Mouse (Mus musculus): ENCODE measurements around the gene Cbx8. TPM values are rescaled to one million over a fixed set of nuclear protein-coding genes. Genes with fewer than 3 reads are reported as not detected.
A peak's percentile ranks its signal among the peaks of the same experiment; 100 is the strongest.

The Cbx8 gene
- polyA plus RNA-seq, 1 experiment from 2014 or later: 10.7 TPM

DNA sequence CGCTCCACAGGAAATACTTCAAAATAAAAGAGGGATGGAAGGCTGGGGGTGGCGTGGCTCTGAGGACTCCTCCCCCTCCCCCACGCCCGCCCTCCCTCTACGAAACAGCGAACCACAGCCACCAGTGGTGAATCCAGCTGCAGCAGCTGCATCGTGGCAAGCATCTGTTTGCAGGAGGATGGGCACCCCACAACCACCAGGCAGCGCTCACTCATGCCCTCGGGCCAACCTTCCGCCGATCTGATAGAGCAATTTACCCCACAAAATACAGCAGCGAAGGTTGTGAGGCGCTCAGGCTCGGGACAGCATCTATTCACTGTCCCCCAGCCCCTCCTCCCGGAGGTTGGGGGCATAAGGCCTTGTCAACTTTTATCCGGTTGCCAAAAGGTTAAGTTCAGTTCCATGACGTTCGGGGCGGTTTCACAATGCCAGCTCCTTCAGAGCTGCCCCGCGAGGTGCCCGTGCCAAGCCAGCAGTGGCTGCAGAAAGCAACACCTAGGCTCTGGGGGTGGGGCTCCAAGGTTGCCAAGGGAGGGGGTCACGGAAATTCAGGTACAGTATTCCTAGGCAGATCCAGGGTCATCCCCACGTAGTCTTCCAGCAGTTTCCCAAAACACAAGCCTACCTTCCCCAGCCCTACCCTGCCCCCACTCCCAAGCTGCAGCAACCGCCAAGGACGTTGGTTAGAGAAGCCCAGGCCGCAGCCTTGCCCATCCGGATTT, 43.1 kb upstream of the Cbx8 start:
- Histone ChIP-seq H3K4me3 (peak overlapping the region; percentile 81), H3K36me3 (peaks cover 29% of the 10 kb centered on the region), H3K4me1 (peaks cover 80% of the 10 kb centered on the region), H3K9me3 (no peaks in the 10 kb centered on the region), H3K4me2 (peak overlapping the region; percentile 88), H3K27me3 (peaks cover 63% of the 10 kb centered on the region), H3K9ac (peak overlapping the region; percentile 94), H3K27ac (peak overlapping the region; percentile 98)
- ATAC-seq (ENCODE audit: insufficient number of reproducible peaks, insufficient read depth, low FRiP score, low TSS enrichment, low read depth): no peak
- 3% methylated on average over 28 of the region's 28 CpGs for WGBS

DNA sequence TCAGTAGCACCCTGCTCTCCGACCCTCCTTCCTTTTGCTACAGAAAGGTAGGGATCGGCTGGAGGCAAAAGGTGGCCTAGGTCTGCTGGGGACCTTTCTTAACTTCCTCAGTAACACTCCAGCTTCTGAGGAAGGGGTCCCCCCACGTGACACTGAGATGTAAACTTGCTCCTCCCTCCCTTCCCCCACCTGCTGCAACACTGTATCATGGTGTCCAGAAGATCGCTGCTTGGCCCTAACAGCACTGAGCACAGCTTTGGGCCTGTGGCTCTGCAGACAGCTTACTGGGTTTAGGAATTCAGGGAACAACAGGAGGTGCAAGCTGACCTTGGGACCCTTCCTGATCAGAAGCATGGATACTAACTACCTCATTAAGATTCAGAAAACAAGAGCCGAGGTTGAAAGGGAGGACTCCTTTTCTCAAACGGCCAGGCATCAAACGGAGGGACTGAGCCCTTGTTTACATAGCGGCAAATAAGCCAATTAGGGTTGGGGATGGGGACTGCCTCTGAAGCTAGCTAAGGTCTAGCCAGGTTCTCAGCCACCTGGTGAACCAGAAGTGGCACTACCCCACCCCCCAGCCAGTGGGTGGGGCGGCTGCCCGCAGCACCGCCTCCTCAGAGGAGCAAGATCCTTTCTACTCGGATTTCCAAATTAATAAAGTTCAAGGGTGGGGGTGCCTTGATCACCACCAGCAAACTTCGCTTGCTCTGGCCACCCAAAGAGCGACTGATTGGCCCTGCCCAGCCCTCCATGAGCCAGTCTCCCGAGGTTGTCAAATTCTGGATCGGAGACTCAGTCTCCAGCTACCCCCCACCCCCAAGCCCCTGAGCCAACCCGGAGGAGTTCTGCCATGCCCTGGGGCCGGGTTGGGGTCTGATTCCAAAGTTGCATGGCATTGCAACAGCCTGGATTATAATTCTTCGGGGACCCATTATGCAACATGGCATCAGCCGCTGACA, 42.1 kb upstream of the Cbx8 start:
- peak overlapping the region; percentile 81 for H3K4me3 ChIP-seq
- WGBS: 10% methylated on average over 20 of the region's 20 CpGs
- H3K27ac ChIP-seq: no peak overlapping the region
- H3K36me3 ChIP-seq: peaks cover 32% of the 10 kb centered on the region
- H3K27me3 ChIP-seq: peaks cover 56% of the 10 kb centered on the region
- H3K9me3 ChIP-seq: no peaks in the 10 kb centered on the region
- peaks cover 81% of the 10 kb centered on the region for H3K4me1 ChIP-seq
- H3K4me2 ChIP-seq: peak overlapping the region; percentile 88
- H3K9ac ChIP-seq: peak overlapping the region; percentile 94
- no peak for ATAC-seq (ENCODE audit: insufficient number of reproducible peaks, insufficient read depth, low FRiP score, low TSS enrichment, low read depth)

DNA sequence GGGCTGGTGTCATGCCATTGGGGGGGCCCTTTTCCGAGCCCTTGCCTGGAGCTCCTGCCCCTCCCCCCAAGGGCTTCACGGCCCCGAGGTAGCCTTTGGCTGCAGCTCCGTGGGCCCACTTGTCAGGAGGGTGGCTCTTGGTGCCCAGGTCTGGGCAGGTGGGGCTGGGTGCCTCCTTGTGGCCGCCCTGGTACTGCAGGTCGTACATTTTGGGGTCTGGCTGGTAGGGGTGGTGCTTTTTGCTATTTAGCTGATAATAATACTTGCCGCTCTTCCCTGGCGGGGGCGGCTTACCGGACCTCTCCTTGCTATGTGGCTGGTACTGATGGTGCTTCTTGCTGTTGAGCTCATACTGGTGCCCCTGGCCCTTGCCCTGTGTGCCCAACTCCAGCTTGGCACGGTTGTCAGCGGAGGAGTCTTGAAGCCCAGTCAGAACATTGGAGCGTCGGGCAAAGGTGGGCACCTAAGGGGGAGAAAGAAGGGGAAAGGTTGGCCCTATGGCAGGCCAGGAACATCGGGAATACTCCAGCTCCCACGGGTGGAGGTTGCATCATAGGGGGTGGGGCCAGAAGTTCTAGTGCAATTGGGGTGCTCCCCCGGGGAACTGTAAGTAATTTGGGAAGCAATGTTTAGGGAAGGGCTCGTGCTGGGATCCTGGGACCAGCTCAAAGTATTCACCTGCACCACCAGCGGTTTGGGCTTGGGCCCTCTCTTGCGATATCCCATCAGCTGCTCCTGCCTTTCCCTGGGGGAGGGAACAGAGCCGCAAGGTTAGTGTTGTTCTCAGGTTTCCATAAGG, 41.3 kb upstream of the Cbx8 start:
- no peak overlapping the region for H3K27ac ChIP-seq
- H3K9ac ChIP-seq: 0 out of 2 replicates have a peak overlapping the region, but pooled peaks have one; percentile 94
- peaks cover 40% of the 10 kb centered on the region for H3K36me3 ChIP-seq
- peak overlapping the region; percentile 81; the same call in 1 of the 2 replicates for H3K4me3 ChIP-seq
- ATAC-seq (ENCODE audit: insufficient number of reproducible peaks, insufficient read depth, low FRiP score, low TSS enrichment, low read depth): no peak
- WGBS: 27% methylated on average over 21 of the region's 21 CpGs
- no peaks in the 10 kb centered on the region for H3K9me3 ChIP-seq
- H3K27me3 ChIP-seq: peaks cover 48% of the 10 kb centered on the region
- peak overlapping the region; percentile 88 for H3K4me2 ChIP-seq
- peaks cover 72% of the 10 kb centered on the region for H3K4me1 ChIP-seq

DNA sequence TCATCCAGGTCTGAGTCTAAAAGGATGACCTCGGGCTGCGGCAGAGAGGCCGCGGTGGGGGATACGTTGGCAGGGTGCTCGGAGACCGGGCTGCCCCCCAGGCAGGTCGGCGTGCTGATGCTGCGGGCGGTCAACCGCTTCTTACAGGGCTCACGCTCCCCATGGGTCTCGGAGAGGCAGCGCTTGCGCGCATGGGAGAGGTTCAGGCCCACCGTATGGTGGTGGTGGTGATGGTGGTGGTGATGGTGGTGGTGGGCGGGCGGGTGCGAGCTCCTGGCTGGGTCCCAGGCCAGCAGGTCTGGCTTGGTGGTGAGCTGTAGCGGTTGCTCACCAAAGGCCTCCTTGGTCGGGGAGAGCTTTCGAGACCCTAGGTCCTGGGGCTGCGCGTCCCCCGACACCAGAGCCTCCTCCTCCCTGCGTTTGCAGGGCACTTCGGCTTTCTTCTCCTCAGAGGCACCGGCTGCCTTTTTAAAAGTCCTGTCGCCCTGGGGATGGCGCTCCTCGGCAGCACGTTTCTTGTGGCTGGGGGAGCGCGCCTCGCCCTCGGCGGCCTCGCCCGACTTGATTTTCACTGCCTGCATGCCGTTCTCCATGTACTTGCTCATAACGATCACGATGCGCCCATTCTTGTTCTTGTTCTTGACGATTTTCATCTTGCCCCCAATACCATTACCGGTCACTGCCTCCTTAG, 40.5 kb upstream of the Cbx8 start:
- H3K27me3 ChIP-seq: peaks cover 41% of the 10 kb centered on the region
- no peak for ATAC-seq (ENCODE audit: insufficient number of reproducible peaks, insufficient read depth, low FRiP score, low TSS enrichment, low read depth)
- H3K4me2 ChIP-seq: peak overlapping the region; percentile 32
- H3K4me1 ChIP-seq: peaks cover 66% of the 10 kb centered on the region
- 0 out of 2 replicates have a peak overlapping the region, but pooled peaks have one; percentile 40 for H3K9ac ChIP-seq
- no peaks in the 10 kb centered on the region for H3K9me3 ChIP-seq
- peaks cover 43% of the 10 kb centered on the region for H3K36me3 ChIP-seq
- peak overlapping the region; percentile 18 for H3K4me3 ChIP-seq
- no peak overlapping the region for H3K27ac ChIP-seq
- 31% methylated on average over 46 of the region's 47 CpGs for WGBS

DNA sequence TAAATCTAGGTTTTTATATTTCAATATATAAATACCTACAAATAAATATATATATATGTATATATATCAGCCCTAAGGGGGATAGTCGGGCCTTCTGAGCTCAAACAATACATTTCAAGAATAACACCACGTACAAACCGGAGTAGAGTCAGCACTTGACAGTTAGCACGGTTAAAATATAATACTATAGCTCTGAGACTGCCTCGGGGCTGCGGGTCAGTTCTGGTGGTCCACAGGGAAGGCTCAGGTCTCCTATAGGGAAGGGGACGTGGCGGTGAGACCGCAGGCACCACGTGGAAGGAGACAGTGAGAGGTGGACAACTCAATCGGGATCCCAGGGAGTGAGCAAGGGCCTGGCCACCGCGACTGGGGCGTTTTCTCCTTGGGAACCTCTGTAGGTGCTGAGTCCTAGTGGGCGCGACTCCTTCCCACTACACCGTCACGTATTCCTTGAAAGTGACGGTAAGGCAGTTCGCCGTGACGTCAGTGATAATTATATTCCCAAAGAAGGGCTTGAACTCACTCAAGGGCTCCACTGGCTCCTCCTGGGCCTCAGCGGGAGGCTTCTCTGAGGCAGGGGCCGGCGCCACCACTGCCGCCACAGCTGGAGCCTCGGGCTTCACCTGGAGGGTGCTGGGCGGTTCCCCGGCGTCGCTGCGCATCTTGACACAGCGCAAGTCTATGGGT, 39.8 kb upstream of the Cbx8 start:
- Histone ChIP-seq H3K27ac (no peak overlapping the region), H3K36me3 (peaks cover 43% of the 10 kb centered on the region), H3K4me1 (peaks cover 66% of the 10 kb centered on the region), H3K4me2 (peak overlapping the region; percentile 32), H3K9me3 (no peaks in the 10 kb centered on the region), H3K9ac (0 out of 2 replicates have a peak overlapping the region, but pooled peaks have one; percentile 40), H3K4me3 (peak overlapping the region; percentile 18), H3K27me3 (peaks cover 44% of the 10 kb centered on the region)
- WGBS: 34% methylated on average over 33 of the region's 33 CpGs
- no peak for ATAC-seq (ENCODE audit: insufficient number of reproducible peaks, insufficient read depth, low FRiP score, low TSS enrichment, low read depth)

DNA sequence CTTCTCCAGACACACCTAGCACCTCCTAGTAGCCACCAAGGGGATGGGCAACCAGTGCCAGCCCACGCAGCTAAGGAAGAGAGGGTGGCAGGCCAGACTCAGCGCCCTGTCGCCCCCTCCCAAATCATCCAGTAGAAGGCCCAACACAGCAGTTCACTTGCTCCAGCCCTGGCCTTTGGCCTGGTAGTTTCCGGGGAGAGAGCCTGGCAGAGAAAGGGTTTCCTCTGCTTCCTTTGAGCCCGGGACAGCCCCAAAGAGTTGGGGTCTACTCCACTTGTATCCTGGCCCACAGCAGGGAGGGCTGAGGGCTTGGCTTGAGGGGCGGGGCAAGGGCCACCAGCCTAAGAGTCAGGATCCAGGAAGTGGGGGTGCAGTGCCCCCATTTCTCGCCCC, 38.7 kb upstream of the Cbx8 start:
- Histone ChIP-seq H3K9ac (peak overlapping the region; percentile 61), H3K9me3 (no peaks in the 10 kb centered on the region), H3K27ac (0 out of 2 replicates have a peak overlapping the region, but pooled peaks have one; percentile 7), H3K4me3 (0 out of 2 replicates have a peak overlapping the region, but pooled peaks have one; percentile 1), H3K27me3 (peaks cover 44% of the 10 kb centered on the region), H3K4me1 (peaks cover 63% of the 10 kb centered on the region), H3K4me2 (peak overlapping the region; percentile 41), H3K36me3 (peaks cover 43% of the 10 kb centered on the region)
- 35% methylated on average over 7 of the region's 7 CpGs for WGBS
- ATAC-seq (ENCODE audit: insufficient number of reproducible peaks, insufficient read depth, low FRiP score, low TSS enrichment, low read depth): no peak

DNA sequence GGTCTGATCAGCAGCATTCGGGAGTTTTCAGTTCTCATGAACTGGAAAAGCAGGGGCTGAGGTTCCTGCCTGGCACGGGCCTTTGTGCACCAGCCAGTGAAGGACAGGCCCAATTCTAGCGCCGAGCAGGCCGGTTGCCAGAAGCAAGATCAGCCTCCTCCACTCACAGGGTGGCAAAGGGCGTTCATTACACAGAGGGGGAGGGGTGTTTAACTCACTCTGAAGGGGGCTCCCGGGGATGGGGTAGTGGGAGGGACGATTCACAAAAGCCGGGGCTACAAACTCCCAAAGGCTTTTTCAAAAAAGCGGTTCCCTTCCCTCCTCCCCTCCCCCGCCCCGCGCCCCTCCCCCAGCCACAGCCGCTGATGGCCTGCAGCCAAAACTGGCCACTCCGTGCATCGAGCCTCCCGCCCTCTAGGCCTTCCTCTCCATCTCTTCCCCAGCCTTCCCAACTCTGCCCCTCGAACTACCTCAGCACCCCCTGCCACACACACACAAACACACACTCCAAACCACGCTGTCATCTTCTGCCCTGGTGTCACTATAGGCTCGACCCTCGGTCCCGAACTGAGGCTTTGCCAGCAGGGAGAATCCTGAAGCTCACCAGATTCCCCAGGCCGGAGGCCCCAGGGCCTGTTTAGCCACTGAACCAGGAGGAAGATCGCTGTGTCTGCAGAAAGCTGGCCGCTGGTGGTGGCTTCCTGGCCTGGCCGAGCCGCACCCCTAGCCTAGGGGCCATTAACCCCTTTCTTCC, 38.1 kb upstream of the Cbx8 start:
- H3K36me3 ChIP-seq: peaks cover 43% of the 10 kb centered on the region
- H3K27ac ChIP-seq: 0 out of 2 replicates have a peak overlapping the region, but pooled peaks have one; percentile 18
- peak overlapping the region; percentile 61 for H3K9ac ChIP-seq
- H3K4me2 ChIP-seq: peak overlapping the region; percentile 41
- peak; percentile 52; the same call in 1 of the 2 replicates for ATAC-seq (ENCODE audit: insufficient number of reproducible peaks, insufficient read depth, low FRiP score, low TSS enrichment, low read depth)
- 9% methylated on average over 22 of the region's 27 CpGs for whole genome bisulfite sequencing
- no peaks in the 10 kb centered on the region for H3K9me3 ChIP-seq
- H3K4me1 ChIP-seq: peaks cover 62% of the 10 kb centered on the region
- peaks cover 44% of the 10 kb centered on the region for H3K27me3 ChIP-seq
- 0 out of 2 replicates have a peak overlapping the region, but pooled peaks have one; percentile 1 for H3K4me3 ChIP-seq

DNA sequence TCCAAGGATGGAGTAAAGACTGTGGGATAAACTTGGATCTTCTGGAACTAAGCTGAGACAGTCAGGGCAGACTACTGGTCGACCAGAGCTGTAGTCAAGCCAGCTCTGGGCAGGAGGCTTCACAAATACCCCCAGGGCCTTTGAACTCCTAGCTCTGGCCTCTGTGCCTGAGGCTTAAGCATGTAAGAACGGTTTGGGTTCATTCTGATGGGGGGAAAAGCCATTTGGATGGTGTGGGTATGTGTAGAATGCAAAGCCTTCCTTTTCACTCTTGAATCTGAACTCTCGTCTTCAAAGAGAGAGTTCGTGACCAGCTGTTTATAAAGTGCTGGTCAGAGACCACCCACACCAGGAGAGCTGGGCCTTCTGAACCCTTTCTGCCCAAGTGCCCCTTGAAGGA, 37.0 kb upstream of the Cbx8 start:
- peaks cover 43% of the 10 kb centered on the region for H3K36me3 ChIP-seq
- H3K9ac ChIP-seq: no peak overlapping the region
- WGBS: 77% methylated on average over 4 of the region's 4 CpGs
- H3K9me3 ChIP-seq: no peaks in the 10 kb centered on the region
- H3K4me2 ChIP-seq: no peak overlapping the region
- no peak for ATAC-seq (ENCODE audit: insufficient number of reproducible peaks, insufficient read depth, low FRiP score, low TSS enrichment, low read depth)
- H3K4me1 ChIP-seq: peaks cover 60% of the 10 kb centered on the region
- H3K27ac ChIP-seq: no peak overlapping the region
- peaks cover 40% of the 10 kb centered on the region for H3K27me3 ChIP-seq
- no peak overlapping the region for H3K4me3 ChIP-seq

DNA sequence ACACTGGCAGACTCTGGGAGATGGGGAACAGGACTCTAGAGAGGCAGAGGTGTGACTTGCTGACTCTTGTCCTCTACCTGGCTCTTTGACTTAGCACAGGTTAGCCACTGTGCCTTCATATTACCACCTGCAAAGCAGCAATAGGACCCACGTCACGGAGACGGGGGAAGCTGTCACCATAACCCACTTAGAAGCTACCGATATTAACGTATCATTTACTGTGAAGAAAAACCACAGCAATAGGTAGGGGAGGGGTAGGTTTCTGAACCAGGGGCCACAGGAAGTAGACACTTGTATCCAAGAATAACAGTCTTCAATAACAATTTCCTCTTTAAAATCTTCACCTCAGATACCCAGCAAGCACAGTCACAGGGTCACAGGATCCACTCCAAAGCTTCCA, 35.0 kb upstream of the Cbx8 start:
- ATAC-seq (ENCODE audit: insufficient number of reproducible peaks, insufficient read depth, low FRiP score, low TSS enrichment, low read depth): no peak
- Histone ChIP-seq H3K9ac (no peak overlapping the region), H3K36me3 (peaks cover 25% of the 10 kb centered on the region), H3K4me3 (no peak overlapping the region), H3K9me3 (no peaks in the 10 kb centered on the region), H3K27ac (no peak overlapping the region), H3K4me1 (peaks cover 40% of the 10 kb centered on the region), H3K27me3 (peaks cover 31% of the 10 kb centered on the region), H3K4me2 (no peak overlapping the region)
- 87% methylated on average over 5 of the region's 5 CpGs for WGBS

Data from embryonic facial prominence, embryonic 13.5 days (tissue).